ENCODE assay signal across 11 mouse cellular contexts in the genomic region with DNA sequence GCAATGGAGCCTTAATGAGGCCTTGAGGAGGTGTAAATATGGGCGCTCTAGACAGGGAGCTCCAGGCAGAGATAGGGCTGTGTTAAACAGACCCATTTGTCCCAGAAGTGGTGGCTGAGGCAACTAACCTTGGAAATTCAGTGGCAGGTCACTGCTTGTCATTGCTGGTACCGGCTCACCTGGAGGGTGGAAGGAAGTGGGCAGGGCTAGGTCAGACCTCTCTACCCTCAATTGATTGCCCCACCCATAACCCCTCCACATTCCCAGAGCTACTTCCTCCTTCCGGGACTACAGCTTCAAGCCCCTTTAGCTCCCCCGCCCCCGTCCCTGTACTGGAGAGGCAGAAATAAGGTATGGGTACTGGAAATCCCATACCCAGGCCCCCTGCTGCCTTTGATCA. TPM values are rescaled to one million over a fixed set of nuclear protein-coding genes. Genes with fewer than 3 reads are reported as not detected.
DNase-seq lines count a peak whose midpoint lies in the region; ATAC-seq lines count a peak whose summit lies in the region.
"Had no signal": no experiment of that assay in that cellular context is flagged by ENCODE, and none has a peak within 500 bp of the region (broad histone marks: within the 10 kb centered on the region; RNA-seq: fewer than 3 reads in every experiment).

No protein-coding gene starts in this region.

- no peaks in the 10 kb centered on the region for H3K36me3 ChIP-seq in kidney, embryonic 16.5 days (ENCODE audit: insufficient read depth, low read length)
- no peaks in the 10 kb centered on the region for H3K36me3 ChIP-seq in intestine, embryonic 16.5 days (ENCODE audit: control insufficient read depth, insufficient read depth, low read length)
- H3K36me3 ChIP-seq in forebrain, embryonic 15.5 days: no peaks in the 10 kb centered on the region
- H3K36me3 ChIP-seq: G1E; heart, embryonic 13.5 days; midbrain, embryonic 15.5 days had no signal

- H3K9ac ChIP-seq in kidney, embryonic 16.5 days (replicated peaks; ENCODE audit: low read length): no peak overlapping the region
- H3K9ac ChIP-seq in intestine, embryonic 16.5 days (ENCODE audit: low read depth, low read length): peak overlapping the region; percentile 27; the same call in 1 of the 2 replicates
- H3K9ac ChIP-seq in forebrain, embryonic 15.5 days (replicated peaks): no peak overlapping the region
- H3K9ac ChIP-seq: heart, embryonic 13.5 days; midbrain, embryonic 15.5 days had no signal

- ATAC-seq in kidney, embryonic 16.5 days (ENCODE audit: low FRiP score, low TSS enrichment): peak; percentile 67
- peak; percentile 69 for ATAC-seq in intestine, embryonic 16.5 days
- no peak for ATAC-seq in forebrain, embryonic 15.5 days (replicated peaks)
- ATAC-seq: midbrain, embryonic 15.5 days had no signal

- H3K4me3 ChIP-seq in kidney, embryonic 16.5 days (ENCODE audit: low read length): no peak overlapping the region; the same call in 1 of the 2 replicates
- H3K4me3 ChIP-seq in intestine, embryonic 16.5 days (ENCODE audit: low read length): no peak overlapping the region
- H3K4me3 ChIP-seq in forebrain, embryonic 15.5 days: no peak overlapping the region
- H3K4me3 ChIP-seq: heart, embryonic 13.5 days; midbrain, embryonic 15.5 days had no signal

- DNase-seq in kidney, postnatal 14 days: no peak
- DNase-seq in ES-CJ7 (ENCODE audit: low read depth, low spot score): peak; percentile 69
- peak; percentile 75 for DNase-seq in lung, postnatal 36 days
- no peak for DNase-seq in adrenal gland, adult 8-10 months
- no peak for DNase-seq in frontal cortex, postnatal 25 days (ENCODE audit: low spot score in 2 of 2)

- H3K9me3 ChIP-seq in kidney, embryonic 16.5 days (ENCODE audit: low read length): no peaks in the 10 kb centered on the region
- no peaks in the 10 kb centered on the region for H3K9me3 ChIP-seq in intestine, embryonic 16.5 days (ENCODE audit: control insufficient read depth, low read length)
- no peaks in the 10 kb centered on the region for H3K9me3 ChIP-seq in forebrain, embryonic 15.5 days
- H3K9me3 ChIP-seq: G1E; heart, embryonic 13.5 days; midbrain, embryonic 15.5 days had no signal

- WGBS in kidney, embryonic 16.5 days: 27% methylated on average over 5 of the region's 5 CpGs
- WGBS in intestine, embryonic 16.5 days: 57% methylated on average over 5 of the region's 5 CpGs
- WGBS in forebrain, embryonic 15.5 days: 86% methylated on average over 5 of the region's 5 CpGs

- peaks cover 24% of the 10 kb centered on the region for H3K4me1 ChIP-seq in kidney, embryonic 16.5 days (ENCODE audit: insufficient read depth, low read length)
- peaks cover 14% of the 10 kb centered on the region for H3K4me1 ChIP-seq in intestine, embryonic 16.5 days (ENCODE audit: control insufficient read depth, insufficient read depth, low read length)
- no peaks in the 10 kb centered on the region for H3K4me1 ChIP-seq in forebrain, embryonic 15.5 days
- H3K4me1 ChIP-seq: midbrain, embryonic 15.5 days had no signal

- H3K4me2 ChIP-seq in kidney, embryonic 16.5 days (replicated peaks; ENCODE audit: low read depth, low read length): peak overlapping the region; percentile 33
- no peak overlapping the region for H3K4me2 ChIP-seq in intestine, embryonic 16.5 days (ENCODE audit: low read depth, low read length)
- H3K4me2 ChIP-seq in forebrain, embryonic 15.5 days (replicated peaks): no peak overlapping the region
- H3K4me2 ChIP-seq: heart, embryonic 13.5 days; midbrain, embryonic 15.5 days had no signal

- H3K27me3 ChIP-seq in kidney, embryonic 16.5 days (ENCODE audit: insufficient read depth, low read length): no peaks in the 10 kb centered on the region
- no peaks in the 10 kb centered on the region for H3K27me3 ChIP-seq in intestine, embryonic 16.5 days (replicated peaks; ENCODE audit: control insufficient read depth, insufficient read depth, low read length)
- no peaks in the 10 kb centered on the region for H3K27me3 ChIP-seq in forebrain, embryonic 15.5 days
- H3K27me3 ChIP-seq: midbrain, embryonic 15.5 days had no signal

- peak overlapping the region; percentile 71 for H3K27ac ChIP-seq in kidney, embryonic 16.5 days (ENCODE audit: low read length)
- H3K27ac ChIP-seq in intestine, embryonic 16.5 days (ENCODE audit: low read length): no peak overlapping the region; the same call in 1 of the 2 replicates
- H3K27ac ChIP-seq in forebrain, embryonic 15.5 days (replicated peaks): no peak overlapping the region
- H3K27ac ChIP-seq: heart, embryonic 13.5 days; midbrain, embryonic 15.5 days had no signal

RNA-seq across cellular contexts. Expression of a gene that starts 1.0 kb away (rescaled TPM):
- polyA plus RNA-seq in kidney, embryonic 16.5 days (2015; fragmentation: Nextera tagmentation; extraction: Ambion mirVana): 6.9 and 7.2 TPM in 2 replicates
- 3.0 and 4.4 TPM in 2 replicates for polyA plus RNA-seq in intestine, embryonic 16.5 days (2015; fragmentation: Nextera tagmentation; extraction: Ambion mirVana)
- total RNA-seq in adrenal gland, adult 8-10 months (2022): 1 to 10 TPM; 1.2 to 2.3 (median 1.6) TPM
- 0.56 and 0.77 TPM in 2 replicates for polyA plus RNA-seq in forebrain, embryonic 15.5 days (2015; fragmentation: Nextera tagmentation; extraction: Ambion mirVana)
- total RNA-seq: G1E had no signal

RNA-seq across cellular contexts. Expression of a gene that starts 11.9 kb away (rescaled TPM):
- polyA plus RNA-seq in kidney, embryonic 16.5 days (2015; fragmentation: Nextera tagmentation; extraction: Ambion mirVana): not detected in 2 replicates
- polyA plus RNA-seq in intestine, embryonic 16.5 days (2015; fragmentation: Nextera tagmentation; extraction: Ambion mirVana): not detected in 2 replicates
- not detected for total RNA-seq in adrenal gland, adult 8-10 months (2022)
- polyA plus RNA-seq in forebrain, embryonic 15.5 days (2015; fragmentation: Nextera tagmentation; extraction: Ambion mirVana): not detected in 2 replicates
- total RNA-seq: G1E had no signal
- polyA plus RNA-seq: G1E; heart, embryonic 13.5 days; midbrain, embryonic 15.5 days had no signal

RNA-seq across cellular contexts. Expression of a gene that starts 37.1 kb away (rescaled TPM):
- polyA plus RNA-seq in kidney, embryonic 16.5 days (2015; fragmentation: Nextera tagmentation; extraction: Ambion mirVana): 0.81 and 1.0 TPM in 2 replicates
- 0.20 and 0.27 TPM in 2 replicates for polyA plus RNA-seq in intestine, embryonic 16.5 days (2015; fragmentation: Nextera tagmentation; extraction: Ambion mirVana)
- total RNA-seq in adrenal gland, adult 8-10 months (2022): under 1 TPM in 3 of 4 experiments, not detected in 1; 0.15 to 0.19 (median 0.17) TPM
- polyA plus RNA-seq in forebrain, embryonic 15.5 days (2015; fragmentation: Nextera tagmentation; extraction: Ambion mirVana): 0.08 and 0.10 TPM in 2 replicates
- total RNA-seq: G1E had no signal

RNA-seq across cellular contexts. Expression of a gene that starts 39.6 kb away (rescaled TPM):
- 0.41 and 0.47 TPM in 2 replicates for polyA plus RNA-seq in kidney, embryonic 16.5 days (2015; fragmentation: Nextera tagmentation; extraction: Ambion mirVana)
- polyA plus RNA-seq in intestine, embryonic 16.5 days (2015; fragmentation: Nextera tagmentation; extraction: Ambion mirVana): 0.02 TPM in 1 of 2 replicates, not detected in the other
- under 1 TPM in 3 of 4 experiments, not detected in 1; 0.06 to 0.43 (median 0.07) TPM for total RNA-seq in adrenal gland, adult 8-10 months (2022)
- polyA plus RNA-seq in forebrain, embryonic 15.5 days (2015; fragmentation: Nextera tagmentation; extraction: Ambion mirVana): not detected in 2 replicates
- polyA plus RNA-seq: G1E; midbrain, embryonic 15.5 days had no signal

RNA-seq across cellular contexts. Expression of a gene that starts 40.8 kb away (rescaled TPM):
- 55.0 and 59.0 TPM in 2 replicates for polyA plus RNA-seq in kidney, embryonic 16.5 days (2015; fragmentation: Nextera tagmentation; extraction: Ambion mirVana)
- polyA plus RNA-seq in intestine, embryonic 16.5 days (2015; fragmentation: Nextera tagmentation; extraction: Ambion mirVana): 48.1 and 49.7 TPM in 2 replicates
- 10 to 100 TPM; 74.0 to 91.9 (median 85.8) TPM for total RNA-seq in adrenal gland, adult 8-10 months (2022)
- 12.7 and 13.2 TPM in 2 replicates for polyA plus RNA-seq in forebrain, embryonic 15.5 days (2015; fragmentation: Nextera tagmentation; extraction: Ambion mirVana)

Comparison
In these comparisons a context has a peak if more than half of its experiments do, and no peak if none do; other contexts are left out.
1. DNase-seq: peak in ES-CJ7 (single experiment) and lung, postnatal 36 days (single experiment); none in kidney, postnatal 14 days (single experiment), adrenal gland, adult 8-10 months (single experiment) and frontal cortex, postnatal 25 days (0 of 2).